Mouse (Mus musculus) bone marrow macrophage, adult 2 months (primary cell): ENCODE data around the gene Syne3.

ENCODE experiments used
- CTCF ChIP-seq: IDR thresholded peaks from 2 replicates; pipeline ENCODE4 v1.5.1; 2012; ENCODE audit warnings: low read depth, mild to moderate bottlenecking, low read length, moderate library complexity
- POLR2A ChIP-seq: IDR thresholded peaks from 2 replicates; pipeline ENCODE4 v1.6.1; 2012; ENCODE audit warnings: mild to moderate bottlenecking, low read depth, low read length, borderline replicate concordance

- TF ChIP-seq CTCF (no peak), POLR2A (no peak)
Measured at GRCm38 (mm10) chr12:105012314-105012713, 2.7 kb upstream of the Syne3 start.
